Mouse (Mus musculus): ENCODE data around the gene Rxfp3. TPM values are rescaled to one million over a fixed set of nuclear protein-coding genes. Genes with fewer than 3 reads are reported as not detected.

The Rxfp3 gene
- polyA plus RNA-seq, 1 experiment from 2014 or later, result 3.2 TPM

- Histone ChIP-seq H3K4me2 (no peak overlapping the region), H3K9me3 (replicated peaks) (no peaks in the 10 kb centered on the region), H3K36me3 (no peaks in the 10 kb centered on the region; the same call in 1 of the 2 replicates), H3K4me3 (replicated peaks) (no peak overlapping the region), H3K27ac (replicated peaks) (no peak overlapping the region), H3K27me3 (replicated peaks) (no peaks in the 10 kb centered on the region), H3K9ac (replicated peaks) (no peak overlapping the region), H3K4me1 (peaks cover 15% of the 10 kb centered on the region)
- ATAC-seq (ENCODE audit: low FRiP score), result no peak
- WGBS, result 88% methylated on average over 6 of the region's 6 CpGs
Measured at GRCm38 (mm10) chr15:10985756-10986155, 52.0 kb downstream of the Rxfp3 start.

Other genes with a start within 250 kb of the Rxfp3 start
- gene C1qtnf3, start 85.7 kb downstream of the Rxfp3 start, polyA plus RNA-seq (2015; fragmentation: Nextera tagmentation; extraction: Ambion mirVana), result 21.2 and 23.1 TPM in 2 replicates
- gene Amacr, start 56.2 kb downstream of the Rxfp3 start, polyA plus RNA-seq (2015; fragmentation: Nextera tagmentation; extraction: Ambion mirVana), result 12.4 and 13.9 TPM in 2 replicates
- gene Slc45a2, start 37.3 kb downstream of the Rxfp3 start, polyA plus RNA-seq (2015; fragmentation: Nextera tagmentation; extraction: Ambion mirVana), result not detected in 2 replicates
- 1.5 and 1.9 TPM in 2 replicates for gene Adamts12, start 26.8 kb upstream of the Rxfp3 start, polyA plus RNA-seq (2015; fragmentation: Nextera tagmentation; extraction: Ambion mirVana)

All from neural tube, embryonic 15.5 days (tissue).